Mouse (Mus musculus) heart, embryonic 10.5 days (tissue): ENCODE measurements around the gene Klf11. TPM values are rescaled to one million over a fixed set of nuclear protein-coding genes. Genes with fewer than 3 reads are reported as not detected.
"Not testable (repeated sequence)": the region's sequence is repeated elsewhere in the genome, so short reads cannot be mapped to it uniquely, and the experiment has no call there.

Experiments
- DNase-seq: peaks from one replicate; pipeline ENCODE4 v3.0.0-alpha.2; 2017; ENCODE audit warnings: low spot score
- H3K27ac ChIP-seq: fragments of 300-500 bp; sonication (generic); 2 replicates; pipeline ENCODE4 v1.5.1; 2016; ENCODE audit warnings: mild to moderate bottlenecking
- H3K27me3 ChIP-seq: fragments of 300-500 bp; sonication (generic); 2 replicates; pipeline ENCODE4 v1.6.1; 2016; ENCODE audit warnings: mild to moderate bottlenecking; ENCODE audit not compliant: poor library complexity, insufficient read depth, severe bottlenecking
- H3K36me3 ChIP-seq: fragments of 300-500 bp; sonication (generic); 2 replicates; pipeline ENCODE4 v1.6.1; 2016; ENCODE audit warnings: mild to moderate bottlenecking, moderate library complexity
- H3K4me1 ChIP-seq: fragments of 300-500 bp; sonication (generic); 2 replicates; pipeline ENCODE4 v1.6.1; 2016; ENCODE audit warnings: mild to moderate bottlenecking
- H3K4me3 ChIP-seq: fragments of 300-500 bp; sonication (generic); 2 replicates; pipeline ENCODE4 v1.5.1; 2016; ENCODE audit warnings: mild to moderate bottlenecking, moderate library complexity
- H3K9me3 ChIP-seq: fragments of 300-500 bp; sonication (generic); 2 replicates; pipeline ENCODE4 v1.6.1; 2016; ENCODE audit warnings: mild to moderate bottlenecking, moderate library complexity
- WGBS: fragments of 180-500 bp; shearing (Covaris S2); methylation state at CpG from one replicate; pipeline ENCODE4 v1.1.7; 2016; 5-methylcytosine and 5-hydroxymethylcytosine counted together
- polyA plus RNA-seq: library from polyadenylated mRNA; unstranded; fragments of >200 nt; fragmentation: Nextera tagmentation; extraction: Ambion mirVana; gene quantifications from 2 replicates; pipeline ENCODE4 v1.2.1, GENCODE M21; 2016

Klf11 gene
- polyA plus RNA-seq, 1 experiment from 2014 or later = 12.0 TPM

DNA sequence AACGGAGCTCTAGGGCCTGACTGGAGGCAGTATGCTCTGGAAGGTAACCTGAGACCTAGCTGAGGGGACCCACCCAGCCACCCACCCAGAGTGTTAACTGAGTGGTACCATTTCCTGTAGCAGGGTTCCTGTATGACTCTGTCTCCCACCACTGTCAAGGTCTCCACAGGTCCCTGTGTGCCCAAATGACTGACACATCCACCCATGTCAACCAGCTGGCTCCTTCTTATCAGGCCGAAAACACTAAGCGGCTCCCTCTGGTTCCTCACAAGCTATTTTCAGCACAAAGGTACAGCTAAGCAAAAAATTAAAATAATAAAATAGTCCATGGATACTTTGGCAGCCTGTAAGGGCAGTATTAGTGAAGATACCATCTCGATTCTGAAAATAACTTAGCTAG is 16.9 kb upstream of the Klf11 start:
- H3K9me3 ChIP-seq = no peaks in the 10 kb centered on the region
- WGBS = 55% methylated on average over 4 of the region's 4 CpGs
- no peaks in the 10 kb centered on the region for H3K27me3 ChIP-seq
- no peak overlapping the region for H3K4me3 ChIP-seq
- no peaks in the 10 kb centered on the region for H3K36me3 ChIP-seq
- H3K27ac ChIP-seq = no peak overlapping the region
- no peak for DNase-seq
- H3K4me1 ChIP-seq = peaks cover 9% of the 10 kb centered on the region

DNA sequence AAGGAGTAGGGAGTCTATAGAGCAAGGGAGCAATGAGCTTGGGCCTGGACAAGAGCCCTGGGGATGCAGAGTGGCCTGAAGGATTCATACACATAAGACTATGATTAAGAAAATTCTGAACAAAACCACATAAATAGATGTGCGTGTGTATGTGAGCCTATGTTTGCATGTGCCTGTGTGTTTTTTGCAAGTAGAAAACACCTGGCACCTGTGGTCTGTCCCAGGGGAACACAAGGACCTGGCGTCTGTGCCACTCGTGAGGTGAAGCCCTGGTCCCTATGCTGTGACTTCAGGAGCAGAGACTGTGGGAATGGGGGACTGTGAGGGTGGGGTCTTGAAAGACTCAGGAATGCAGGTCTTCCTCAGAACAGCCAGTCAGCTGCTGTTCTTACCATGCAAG is 16.4 kb upstream of the Klf11 start:
- DNase-seq = no peak
- no peaks in the 10 kb centered on the region for H3K36me3 ChIP-seq
- no peak overlapping the region for H3K4me3 ChIP-seq
- H3K27me3 ChIP-seq = no peaks in the 10 kb centered on the region
- H3K9me3 ChIP-seq = no peaks in the 10 kb centered on the region
- H3K27ac ChIP-seq = no peak overlapping the region
- WGBS = 92% methylated on average over 3 of the region's 3 CpGs
- peaks cover 9% of the 10 kb centered on the region for H3K4me1 ChIP-seq

DNA sequence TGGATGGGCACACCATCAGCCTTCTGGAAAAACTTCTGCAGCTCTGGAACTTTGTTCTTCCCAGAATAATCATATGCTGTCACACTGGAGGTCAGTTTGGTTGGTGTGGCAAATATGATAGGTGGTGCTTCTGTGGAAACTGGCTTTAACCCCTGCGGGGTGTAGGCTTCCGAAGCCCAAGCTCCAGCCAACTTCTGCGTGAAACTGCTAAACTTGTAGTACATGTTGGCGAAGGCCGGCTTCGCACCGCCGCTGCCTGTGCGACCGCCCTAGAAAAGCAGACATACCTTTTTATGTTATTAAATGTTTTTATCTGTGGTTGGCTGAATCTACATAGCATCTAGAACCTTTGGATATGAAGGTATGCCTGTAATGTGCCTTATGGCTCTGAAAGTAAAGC is 12.3 kb upstream of the Klf11 start:
- peaks cover 13% of the 10 kb centered on the region for H3K4me1 ChIP-seq
- WGBS = 93% methylated on average over 10 of the region's 10 CpGs
- H3K36me3 ChIP-seq, H3K27ac ChIP-seq, H3K27me3 ChIP-seq, H3K9me3 ChIP-seq, DNase-seq, H3K4me3 ChIP-seq: not testable (repeated sequence)

DNA sequence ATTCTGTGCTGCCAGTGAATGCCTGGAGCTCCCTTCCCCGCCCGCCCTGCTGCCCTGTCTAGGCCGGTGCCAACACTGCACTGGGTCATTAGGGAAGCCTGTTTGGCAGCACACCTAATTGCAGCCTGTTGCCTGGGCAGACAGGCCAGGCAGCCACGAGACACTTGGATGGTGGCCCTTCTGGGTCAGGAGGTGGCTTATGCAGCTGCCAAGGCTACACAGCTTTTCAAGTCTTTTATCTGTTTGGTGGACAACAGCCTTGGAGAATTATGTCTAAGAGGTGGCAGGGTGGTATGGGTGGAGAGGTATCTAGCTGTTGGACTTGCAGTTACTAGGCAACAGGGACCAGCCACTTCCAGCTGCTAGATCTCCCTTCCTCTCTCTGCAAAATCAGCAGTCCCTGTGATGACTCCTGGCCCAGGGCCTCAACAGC is 8.7 kb upstream of the Klf11 start:
- DNase-seq = no peak
- Histone ChIP-seq H3K27ac (no peak overlapping the region), H3K4me3 (no peak overlapping the region), H3K27me3 (peaks cover 4% of the 10 kb centered on the region; the same call in 1 of the 2 replicates), H3K4me1 (peaks cover 10% of the 10 kb centered on the region; the same call in 1 of the 2 replicates), H3K36me3 (no peaks in the 10 kb centered on the region), H3K9me3 (no peaks in the 10 kb centered on the region)
- 76% methylated on average over 4 of the region's 4 CpGs for WGBS

DNA sequence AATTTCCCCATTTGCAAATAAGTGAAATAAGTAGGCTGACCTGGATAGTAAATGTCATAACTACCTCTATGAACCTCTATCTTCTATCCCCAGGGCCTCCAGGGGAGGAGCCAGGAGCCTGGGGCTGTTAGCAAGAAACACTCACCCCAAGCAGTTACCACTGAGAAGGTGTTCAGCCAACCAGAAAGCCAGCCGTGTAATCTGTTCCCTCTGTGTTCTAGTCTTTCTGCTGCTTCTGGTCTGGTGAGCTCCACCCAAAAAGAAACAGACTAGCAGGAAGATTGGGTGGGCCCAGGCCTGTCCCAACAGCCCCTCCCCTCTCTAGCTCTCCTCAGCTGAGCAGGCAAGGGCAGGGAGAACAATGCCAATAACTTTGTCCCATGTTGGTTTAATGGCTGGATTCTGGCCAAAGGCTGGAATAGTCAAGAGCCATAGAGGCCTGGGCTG is 6.9 kb upstream of the Klf11 start:
- Histone ChIP-seq H3K4me1 (peaks cover 10% of the 10 kb centered on the region; the same call in 1 of the 2 replicates), H3K9me3 (no peaks in the 10 kb centered on the region), H3K36me3 (no peaks in the 10 kb centered on the region), H3K4me3 (no peak overlapping the region), H3K27ac (peak overlapping the region; percentile 10; the same call in 1 of the 2 replicates), H3K27me3 (peaks cover 4% of the 10 kb centered on the region; the same call in 1 of the 2 replicates)
- 57% methylated on average over 1 of the region's 1 CpGs for WGBS
- peak; percentile 88 for DNase-seq

DNA sequence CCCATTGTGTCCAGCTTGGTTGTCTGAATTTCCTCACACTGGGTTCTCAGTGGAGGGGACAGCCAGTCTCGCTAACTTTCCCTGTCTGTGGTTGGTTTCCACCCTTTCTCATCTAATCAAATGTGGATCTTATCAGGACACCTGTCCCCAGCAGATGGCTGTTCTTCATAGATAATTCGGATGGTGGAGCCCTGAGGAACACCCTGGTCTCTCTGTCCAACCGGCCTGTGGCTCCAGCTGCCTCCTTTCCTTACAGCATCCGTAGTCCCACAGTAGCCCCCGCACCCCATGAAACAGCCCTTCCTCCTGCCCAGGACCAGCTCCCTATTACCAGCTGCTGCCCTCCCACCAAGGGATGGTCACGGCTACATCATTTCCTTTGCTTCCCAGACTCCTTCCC is 5.2 kb upstream of the Klf11 start:
- DNase-seq = peak; percentile 85
- WGBS = 66% methylated on average over 6 of the region's 6 CpGs
- Histone ChIP-seq H3K36me3 (no peaks in the 10 kb centered on the region), H3K4me3 (no peak overlapping the region), H3K27me3 (peaks cover 4% of the 10 kb centered on the region; the same call in 1 of the 2 replicates), H3K4me1 (peaks cover 20% of the 10 kb centered on the region), H3K9me3 (no peaks in the 10 kb centered on the region), H3K27ac (no peak overlapping the region)

DNA sequence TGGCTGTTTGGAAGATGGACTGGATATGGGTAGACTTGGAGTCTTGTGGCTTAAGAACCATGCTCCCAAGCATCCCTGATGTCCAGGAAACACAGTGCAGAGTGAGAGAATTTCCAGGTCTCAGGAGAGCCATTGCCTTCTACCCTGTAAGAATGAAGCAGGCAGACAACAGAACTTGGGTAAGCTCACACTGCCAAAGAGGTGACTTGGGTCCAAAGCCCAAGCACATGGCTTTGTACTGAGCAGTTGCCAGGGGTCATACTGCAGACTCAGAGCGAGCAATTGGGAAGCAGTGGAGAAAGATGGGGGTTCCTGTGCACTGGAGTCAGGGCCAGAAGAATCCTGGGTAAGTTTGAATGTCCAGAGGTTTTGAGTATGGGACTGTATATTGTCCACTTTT is 3.0 kb upstream of the Klf11 start:
- DNase-seq = no peak
- no peaks in the 10 kb centered on the region for H3K27me3 ChIP-seq
- WGBS = 72% methylated on average over 1 of the region's 1 CpGs
- H3K27ac ChIP-seq = no peak overlapping the region
- H3K36me3 ChIP-seq = no peaks in the 10 kb centered on the region
- peaks cover 28% of the 10 kb centered on the region for H3K4me1 ChIP-seq
- no peak overlapping the region for H3K4me3 ChIP-seq
- H3K9me3 ChIP-seq = no peaks in the 10 kb centered on the region

DNA sequence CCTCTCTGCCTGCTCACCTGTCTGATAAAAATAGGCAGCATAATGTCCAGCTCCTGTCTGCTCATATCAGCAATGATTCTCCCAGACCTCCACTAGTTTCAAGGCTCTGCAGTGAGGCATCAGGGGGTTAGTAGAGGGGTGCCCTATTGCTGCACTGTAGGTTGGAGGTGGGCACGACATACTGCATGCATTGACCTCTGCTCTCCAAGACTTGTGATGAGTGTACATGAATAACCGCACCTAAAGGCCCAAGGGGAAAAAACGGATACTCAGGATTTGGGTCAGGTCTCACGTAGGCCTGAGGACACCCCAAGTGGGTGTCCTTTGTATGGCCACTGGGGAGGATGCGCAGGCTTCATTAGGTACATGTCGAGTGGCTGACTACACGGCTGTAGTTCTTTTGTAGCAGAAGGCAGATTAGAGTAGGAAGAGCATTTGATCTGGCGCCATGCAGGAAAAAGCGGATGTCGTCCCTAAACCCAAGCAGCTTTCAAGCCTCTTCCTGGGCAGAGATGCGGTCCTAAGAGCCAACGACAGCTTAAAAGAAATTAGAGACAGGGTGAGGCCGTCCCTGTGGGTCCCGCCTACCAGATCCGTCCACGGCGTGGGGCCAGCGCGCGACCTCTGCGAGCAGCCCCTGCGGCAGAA is 535 bp upstream of the Klf11 start:
- peaks cover 22% of the 10 kb centered on the region for H3K36me3 ChIP-seq
- no peaks in the 10 kb centered on the region for H3K27me3 ChIP-seq
- peaks cover 30% of the 10 kb centered on the region for H3K4me1 ChIP-seq
- H3K4me3 ChIP-seq = peak overlapping the region; percentile 89
- H3K27ac ChIP-seq = peak overlapping the region; percentile 99
- DNase-seq = peak; percentile 79
- no peaks in the 10 kb centered on the region for H3K9me3 ChIP-seq
- WGBS = 3% methylated on average over 22 of the region's 22 CpGs

DNA sequence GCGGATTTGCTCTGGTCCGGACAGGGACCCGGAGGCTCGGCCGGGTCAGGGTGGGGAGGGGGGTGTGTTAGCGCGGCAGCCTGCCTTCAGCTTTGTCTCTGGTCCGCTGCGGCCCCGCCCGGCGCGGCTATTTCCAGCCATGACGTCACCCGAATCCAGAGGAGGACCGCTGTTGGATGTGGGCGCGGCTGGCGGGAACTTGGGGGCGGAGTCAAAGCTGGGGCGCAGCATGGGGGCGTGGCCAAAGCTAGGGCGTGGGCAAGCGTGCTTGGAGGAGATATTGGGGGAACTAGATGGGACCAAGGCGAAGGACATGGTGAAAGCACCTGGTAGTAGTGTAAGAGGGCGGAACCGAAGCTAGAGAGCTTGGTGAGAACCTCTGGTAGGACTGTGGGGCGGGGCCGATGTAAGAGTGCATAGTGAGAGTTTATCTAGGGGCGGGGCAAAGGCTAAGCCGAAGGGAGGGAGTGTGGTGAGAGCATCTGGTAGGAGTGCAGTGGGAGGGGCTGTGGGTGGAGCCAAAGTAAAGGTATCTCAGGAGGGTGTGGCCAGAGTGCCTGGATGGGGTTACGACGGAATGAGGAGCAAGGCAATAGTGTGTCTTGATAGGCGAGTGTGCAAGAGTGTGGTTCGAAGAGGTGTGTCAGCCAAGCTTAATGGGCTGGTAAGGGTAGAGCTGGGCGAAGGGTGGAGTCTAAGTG is 718 bp downstream of the Klf11 start:
- H3K4me1 ChIP-seq = peaks cover 36% of the 10 kb centered on the region
- DNase-seq = peak; percentile 99
- H3K9me3 ChIP-seq = no peaks in the 10 kb centered on the region
- peak overlapping the region; percentile 99 for H3K27ac ChIP-seq
- H3K36me3 ChIP-seq = peaks cover 35% of the 10 kb centered on the region
- WGBS = under 1% methylated on average over 36 of the region's 36 CpGs
- H3K27me3 ChIP-seq = no peaks in the 10 kb centered on the region
- H3K4me3 ChIP-seq = peak overlapping the region; percentile 89

DNA sequence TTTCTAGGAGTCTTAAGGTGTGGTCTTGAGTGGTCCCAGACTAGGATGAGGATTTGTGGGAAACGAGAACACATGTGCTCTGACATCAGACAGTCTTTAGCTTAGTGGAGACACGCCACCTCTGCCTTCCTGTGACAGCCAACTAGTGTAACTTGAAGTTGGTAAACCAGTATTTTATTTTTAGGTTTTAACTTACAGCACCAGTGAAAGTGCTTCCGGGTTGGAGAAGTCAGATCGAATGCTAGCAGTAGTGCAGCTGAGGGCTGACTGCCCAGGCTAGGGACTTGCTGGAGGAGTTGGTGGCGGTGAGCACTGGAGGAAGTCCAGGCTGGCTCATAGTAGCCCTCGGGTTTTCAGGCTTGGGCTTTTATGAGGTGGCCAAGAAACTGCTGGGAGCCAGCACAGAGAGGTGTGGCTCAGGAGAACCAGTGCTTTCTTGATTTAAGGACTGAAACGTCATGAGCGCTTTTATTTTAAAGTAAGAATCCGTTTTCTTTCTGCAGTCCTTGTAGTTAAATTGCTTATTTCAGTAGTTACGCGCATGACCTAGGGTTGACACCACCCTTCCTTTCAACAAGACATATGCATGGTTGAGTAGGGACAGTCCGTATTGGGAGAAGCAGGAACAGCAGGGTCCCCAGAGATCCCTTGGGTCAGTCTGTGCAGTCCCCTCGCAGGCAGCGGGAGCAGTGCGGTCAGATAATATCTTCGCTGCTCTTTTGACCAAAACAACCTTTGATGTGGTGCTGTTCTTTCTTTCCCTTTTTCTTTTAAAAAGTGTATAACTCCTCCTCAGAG is 3.2 kb downstream of the Klf11 start:
- peaks cover 45% of the 10 kb centered on the region for H3K4me1 ChIP-seq
- no peak overlapping the region for H3K27ac ChIP-seq
- WGBS = 87% methylated on average over 16 of the region's 16 CpGs
- no peaks in the 10 kb centered on the region for H3K27me3 ChIP-seq
- no peaks in the 10 kb centered on the region for H3K9me3 ChIP-seq
- H3K4me3 ChIP-seq = no peak overlapping the region
- DNase-seq = no peak
- peaks cover 59% of the 10 kb centered on the region for H3K36me3 ChIP-seq

DNA sequence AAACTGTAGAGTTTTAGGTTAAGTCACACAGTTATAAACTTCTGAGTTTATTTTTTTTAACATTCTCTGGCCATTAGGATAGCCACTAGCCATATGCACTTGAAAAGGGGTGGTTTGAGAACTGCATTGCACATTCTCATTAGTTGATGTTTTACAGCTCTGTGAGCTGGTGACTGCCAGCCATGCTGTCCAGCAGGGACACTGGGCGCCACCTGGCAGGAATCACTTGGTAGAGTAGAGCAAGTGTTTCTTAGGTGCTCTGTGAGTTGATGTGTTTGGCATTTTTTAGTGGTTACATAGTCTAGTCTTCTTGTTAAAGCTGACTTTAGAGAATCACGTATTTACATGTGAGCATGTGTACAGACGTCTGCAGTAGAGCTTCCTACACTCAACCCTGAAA is 5.4 kb downstream of the Klf11 start:
- DNase-seq = no peak
- 80% methylated on average over 3 of the region's 3 CpGs for WGBS
- Histone ChIP-seq H3K27me3 (no peaks in the 10 kb centered on the region), H3K27ac (no peak overlapping the region), H3K4me1 (peaks cover 35% of the 10 kb centered on the region), H3K4me3 (no peak overlapping the region), H3K36me3 (peaks cover 77% of the 10 kb centered on the region), H3K9me3 (no peaks in the 10 kb centered on the region)

DNA sequence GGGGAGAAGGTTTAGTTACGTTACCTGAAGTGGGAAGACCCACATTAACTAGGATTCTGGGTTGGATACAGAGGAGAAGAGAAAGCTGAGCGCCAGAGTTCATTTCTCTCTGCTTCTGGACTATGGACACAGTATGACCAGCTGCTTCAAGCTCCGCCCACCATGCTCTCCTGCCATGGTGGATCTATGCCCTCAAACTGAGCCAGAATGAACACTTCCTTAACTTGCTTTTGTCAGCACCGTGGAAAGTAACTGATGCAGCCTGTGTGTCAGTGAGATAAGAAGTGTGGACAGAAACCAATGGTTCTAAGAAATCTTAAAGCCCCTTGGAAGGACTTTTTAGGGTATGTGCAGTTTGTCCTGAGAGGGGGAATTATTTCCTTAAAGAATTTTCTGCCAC is 7.9 kb downstream of the Klf11 start:
- Histone ChIP-seq H3K4me3 (no peak overlapping the region), H3K27ac (no peak overlapping the region), H3K9me3 (no peaks in the 10 kb centered on the region), H3K4me1 (peaks cover 18% of the 10 kb centered on the region; the same call in 1 of the 2 replicates), H3K36me3 (peaks cover 77% of the 10 kb centered on the region), H3K27me3 (no peaks in the 10 kb centered on the region)
- DNase-seq = no peak
- 74% methylated on average over 4 of the region's 4 CpGs for WGBS

DNA sequence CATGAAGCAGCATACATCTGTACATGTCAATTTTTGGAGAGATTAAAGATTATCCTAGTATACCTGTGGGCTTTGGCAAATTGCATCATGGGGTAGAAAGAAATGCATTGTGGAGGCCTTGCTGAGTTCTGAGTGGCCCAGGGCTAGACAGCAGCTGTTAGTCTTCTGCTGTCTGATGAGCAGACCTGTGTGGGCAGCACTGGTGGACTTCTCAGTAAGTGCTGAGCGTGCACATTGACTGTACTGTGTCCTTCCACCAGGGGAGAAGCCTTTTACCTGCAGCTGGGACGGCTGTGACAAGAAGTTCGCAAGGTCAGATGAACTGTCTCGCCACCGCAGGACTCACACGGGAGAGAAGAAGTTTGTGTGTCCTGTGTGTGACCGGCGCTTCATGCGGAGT is 8.8 kb downstream of the Klf11 start:
- no peak for DNase-seq
- H3K4me3 ChIP-seq = no peak overlapping the region
- H3K4me1 ChIP-seq = peaks cover 16% of the 10 kb centered on the region; the same call in 1 of the 2 replicates
- 92% methylated on average over 9 of the region's 9 CpGs for WGBS
- H3K27me3 ChIP-seq = no peaks in the 10 kb centered on the region
- no peak overlapping the region for H3K27ac ChIP-seq
- no peaks in the 10 kb centered on the region for H3K9me3 ChIP-seq
- peaks cover 67% of the 10 kb centered on the region for H3K36me3 ChIP-seq
